Mouse (Mus musculus): ENCODE measurements around the gene Neurl3.

GRCm38 (mm10) chr1:36323746-36324448 lies 49.4 kb upstream of the Neurl3 start:
- TF ChIP-seq POLR2A (IDR thresholded peaks at IDR 0.05; ENCODE audit: borderline replicate concordance, control insufficient read depth, low read depth, low read length) (no peak), CTCF (IDR thresholded peaks at IDR 0.05; ENCODE audit: control insufficient read depth, insufficient read depth, low read length) (peak; percentile 48; the same call in 1 of the 2 replicates)

Data from bone marrow, adult 2 months (tissue).